Mouse (Mus musculus): Measurements from ENCODE around the gene Taf1b.

DNA sequence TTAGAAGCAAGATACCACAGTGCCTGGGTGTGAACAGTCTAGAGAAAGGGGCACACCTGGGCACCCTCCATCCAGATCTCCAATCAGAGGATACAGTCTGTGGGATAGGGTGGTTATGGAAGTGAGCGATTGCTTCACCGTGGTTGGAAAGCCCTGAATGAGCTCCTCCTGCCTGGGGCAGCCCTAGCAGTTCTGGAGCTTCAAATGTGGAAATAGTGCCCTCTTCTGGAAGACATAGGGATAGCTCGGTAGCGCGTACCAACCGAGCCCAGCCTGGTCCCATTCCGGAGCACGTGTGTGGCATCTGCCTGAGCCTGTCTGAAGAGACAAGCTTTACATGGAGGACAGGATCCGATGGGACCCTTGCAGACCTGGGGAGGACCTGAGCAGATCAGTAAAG, 102.6 kb downstream of the Taf1b start:
- TF ChIP-seq POLR2A (IDR thresholded peaks at IDR 0.05; ENCODE audit: borderline replicate concordance, low read depth, low read length) (no peak), CTCF (IDR thresholded peaks at IDR 0.05; ENCODE audit: low read depth, low read length) (peak; percentile 65)

Measured in bone marrow macrophage, adult 2 months (primary cell).